Mouse (Mus musculus): Measurements from ENCODE around the gene Pcolce.

DNA sequence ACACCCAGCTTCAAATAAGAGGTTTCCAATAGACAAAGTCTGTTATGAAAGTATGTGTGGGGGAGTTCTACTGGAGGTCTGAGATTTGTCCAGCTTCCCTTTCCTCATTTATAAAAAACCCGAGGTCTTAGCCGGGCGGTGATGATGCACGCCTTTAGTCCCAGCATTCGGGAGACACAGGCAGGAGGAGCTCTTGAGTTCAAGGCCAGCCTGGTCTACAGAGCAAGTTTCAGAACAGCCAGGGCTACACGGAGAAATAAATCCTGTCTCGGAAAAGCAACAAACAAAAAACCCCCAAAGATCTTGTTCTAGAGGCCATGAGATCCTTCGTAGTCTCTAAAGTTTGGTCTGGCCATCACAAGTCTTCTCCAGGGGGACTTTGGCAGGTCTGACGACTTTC is 14.4 kb upstream of the Pcolce start:
- TF ChIP-seq CTCF (IDR thresholded peaks at IDR 0.05; ENCODE audit: extremely low read depth, insufficient read depth, insufficient read length, insufficient replicate concordance) (no peak), POLR2A (IDR thresholded peaks at IDR 0.05; ENCODE audit: low read depth, low read length) (no peak)
